8 mouse cellular contexts compared by ENCODE assay signal in genomic region chr7:120635362-120635781, GRCm38 (mm10). TPM values are rescaled to one million over a fixed set of nuclear protein-coding genes. Genes with fewer than 3 reads are reported as not detected.
A peak's percentile ranks its signal among the peaks of the same experiment; 100 is the strongest.
DNase-seq lines count a peak whose midpoint lies in the region; ATAC-seq and TF ChIP-seq lines count a peak whose summit lies in the region.

No protein-coding gene starts in this region.

- WGBS in heart, embryonic 15.5 days = under 1% methylated on average over 31 of the region's 32 CpGs
- WGBS in hindbrain, embryonic 14.5 days = 1% methylated on average over 32 of the region's 32 CpGs
- WGBS in midbrain, embryonic 13.5 days = under 1% methylated on average over 32 of the region's 32 CpGs

- H3K36me3 ChIP-seq in heart, embryonic 15.5 days = peaks cover 24% of the 10 kb centered on the region
- peaks cover 26% of the 10 kb centered on the region for H3K36me3 ChIP-seq in hindbrain, embryonic 14.5 days (replicated peaks; ENCODE audit: control insufficient read depth, insufficient read depth)
- peaks cover 16% of the 10 kb centered on the region for H3K36me3 ChIP-seq in midbrain, embryonic 13.5 days

- DNase-seq in heart, adult 18-20 months = no peak
- DNase-seq in hindbrain, embryonic 14.5 days (ENCODE audit: low spot score) = no peak
- no peak for DNase-seq in adrenal gland, adult (ENCODE audit: inconsistent age in 2 of 2, low spot score in 1 of 2)
- no peak for DNase-seq in thymus, postnatal 14 days
- DNase-seq in cerebellum, adult 18-20 months = no peak

- H3K4me2 ChIP-seq in heart, embryonic 15.5 days = peak overlapping the region; percentile 74
- peak overlapping the region; percentile 91 for H3K4me2 ChIP-seq in hindbrain, embryonic 14.5 days (replicated peaks)
- H3K4me2 ChIP-seq in midbrain, embryonic 13.5 days (replicated peaks) = peak overlapping the region; percentile 93

- TF ChIP-seq POLR2A in bone marrow macrophage, adult 2 months (IDR thresholded peaks at IDR 0.05; ENCODE audit: borderline replicate concordance, low read depth, low read length) = no peak

- H3K27ac ChIP-seq in heart, embryonic 15.5 days = peak overlapping the region; percentile 98
- H3K27ac ChIP-seq in bone marrow macrophage, adult 2 months (ENCODE audit: insufficient read depth, low read depth, low read length) = peak overlapping the region; percentile 76
- H3K27ac ChIP-seq in hindbrain, embryonic 14.5 days = peak overlapping the region; percentile 93
- H3K27ac ChIP-seq in midbrain, embryonic 13.5 days = peak overlapping the region; percentile 88

- peak overlapping the region; percentile 97 for H3K4me3 ChIP-seq in heart, embryonic 15.5 days
- peak overlapping the region; percentile 89 for H3K4me3 ChIP-seq in bone marrow macrophage, adult 2 months (ENCODE audit: insufficient read depth, low read length)
- H3K4me3 ChIP-seq in hindbrain, embryonic 14.5 days (replicated peaks; ENCODE audit: low read length) = peak overlapping the region; percentile 95
- H3K4me3 ChIP-seq in midbrain, embryonic 13.5 days (replicated peaks) = peak overlapping the region; percentile 92

- H3K9ac ChIP-seq in heart, embryonic 15.5 days = peak overlapping the region; percentile 99
- peak overlapping the region; percentile 95 for H3K9ac ChIP-seq in hindbrain, embryonic 14.5 days
- peak overlapping the region; percentile 96 for H3K9ac ChIP-seq in midbrain, embryonic 13.5 days (replicated peaks)

- peak; percentile 77 for ATAC-seq in heart, embryonic 15.5 days (replicated peaks; ENCODE audit: insufficient number of reproducible peaks, insufficient read depth, low FRiP score, low read depth)
- peak; percentile 83 for ATAC-seq in hindbrain, embryonic 14.5 days (ENCODE audit: low FRiP score)
- no peak for ATAC-seq in midbrain, embryonic 13.5 days

- H3K4me1 ChIP-seq in heart, embryonic 15.5 days (replicated peaks) = peaks cover 17% of the 10 kb centered on the region
- peaks cover 7% of the 10 kb centered on the region for H3K4me1 ChIP-seq in bone marrow macrophage, adult 2 months (ENCODE audit: control insufficient read depth, insufficient read depth, low read length)
- peaks cover 18% of the 10 kb centered on the region for H3K4me1 ChIP-seq in hindbrain, embryonic 14.5 days (replicated peaks; ENCODE audit: control insufficient read depth, insufficient read depth, low read length)
- peaks cover 22% of the 10 kb centered on the region for H3K4me1 ChIP-seq in midbrain, embryonic 13.5 days (replicated peaks)

- no peak for TF ChIP-seq CTCF in bone marrow macrophage, adult 2 months (IDR thresholded peaks at IDR 0.05; ENCODE audit: low read depth, low read length)

- H3K9me3 ChIP-seq in heart, embryonic 15.5 days (replicated peaks) = no peaks in the 10 kb centered on the region
- no peaks in the 10 kb centered on the region for H3K9me3 ChIP-seq in hindbrain, embryonic 14.5 days (ENCODE audit: control insufficient read depth, low read length)
- H3K9me3 ChIP-seq in midbrain, embryonic 13.5 days = no peaks in the 10 kb centered on the region

- no peaks in the 10 kb centered on the region for H3K27me3 ChIP-seq in heart, embryonic 15.5 days
- no peaks in the 10 kb centered on the region for H3K27me3 ChIP-seq in hindbrain, embryonic 14.5 days (ENCODE audit: control insufficient read depth, insufficient read depth, low read length)
- no peaks in the 10 kb centered on the region for H3K27me3 ChIP-seq in midbrain, embryonic 13.5 days

RNA-seq across cellular contexts. Expression of gene Uqcrc2, which starts 0.4 kb away (rescaled TPM):
- polyA plus RNA-seq in heart, embryonic 15.5 days (2015; fragmentation: Nextera tagmentation; extraction: Ambion mirVana) = 388 and 489 TPM in 2 replicates
- total RNA-seq in heart, adult 18-20 months (2021) = 1,000 to 10,000 TPM; 1,098 to 1,209 TPM
- 75.3 and 99.8 TPM in 2 replicates for polyA plus RNA-seq in bone marrow macrophage, adult 2 months (2012; ENCODE audit: insufficient read depth, insufficient read length, missing spikeins)
- 249 and 268 TPM in 2 replicates for polyA plus RNA-seq in hindbrain, embryonic 14.5 days (2014; fragmentation: Nextera tagmentation; extraction: Ambion mirVana)
- 195 and 203 TPM in 2 replicates for polyA plus RNA-seq in midbrain, embryonic 13.5 days (2015; fragmentation: Nextera tagmentation; extraction: Ambion mirVana)

RNA-seq across cellular contexts. Expression of gene Pdzd9, which starts 34.8 kb away (rescaled TPM):
- 0.34 and 0.45 TPM in 2 replicates for polyA plus RNA-seq in heart, embryonic 15.5 days (2015; fragmentation: Nextera tagmentation; extraction: Ambion mirVana)
- not detected for total RNA-seq in heart, adult 18-20 months (2021)
- 0.37 and 0.42 TPM in 2 replicates for polyA plus RNA-seq in bone marrow macrophage, adult 2 months (2012; ENCODE audit: insufficient read depth, insufficient read length, missing spikeins)
- polyA plus RNA-seq in hindbrain, embryonic 14.5 days (2014; fragmentation: Nextera tagmentation; extraction: Ambion mirVana) = 0.43 and 0.76 TPM in 2 replicates
- 0.48 and 0.72 TPM in 2 replicates for polyA plus RNA-seq in midbrain, embryonic 13.5 days (2015; fragmentation: Nextera tagmentation; extraction: Ambion mirVana)

RNA-seq across cellular contexts. Expression of gene Mosmo, which starts 42.0 kb away (rescaled TPM):
- 11.4 and 13.0 TPM in 2 replicates for polyA plus RNA-seq in heart, embryonic 15.5 days (2015; fragmentation: Nextera tagmentation; extraction: Ambion mirVana)
- 10 to 100 TPM; 29.1 to 30.3 TPM for total RNA-seq in heart, adult 18-20 months (2021)
- 22.2 and 35.0 TPM in 2 replicates for polyA plus RNA-seq in bone marrow macrophage, adult 2 months (2012; ENCODE audit: insufficient read depth, insufficient read length, missing spikeins)
- 13.1 and 13.6 TPM in 2 replicates for polyA plus RNA-seq in hindbrain, embryonic 14.5 days (2014; fragmentation: Nextera tagmentation; extraction: Ambion mirVana)
- polyA plus RNA-seq in midbrain, embryonic 13.5 days (2015; fragmentation: Nextera tagmentation; extraction: Ambion mirVana) = 13.9 and 14.9 TPM in 2 replicates
